Mouse (Mus musculus) embryonic fibroblast, embryonic 13.5 days (primary cell): Measurements from ENCODE around the gene Ptpre. TPM values are rescaled to one million over a fixed set of nuclear protein-coding genes. Genes with fewer than 3 reads are reported as not detected.
"Not testable (repeated sequence)": the region's sequence is repeated elsewhere in the genome, so short reads cannot be mapped to it uniquely, and the experiment has no call there.

Experiments used
- H3K27ac ChIP-seq: 2 replicates; pipeline ENCODE4 v1.5.1; 2012; ENCODE audit warnings: low read length, control low read depth, inconsistent platforms; ENCODE audit not compliant: insufficient read depth
- H3K4me1 ChIP-seq: 2 replicates; pipeline ENCODE4 v1.6.1; 2011; ENCODE audit warnings: low read length; ENCODE audit not compliant: control insufficient read depth, insufficient read depth
- H3K4me3 ChIP-seq: 2 replicates; pipeline ENCODE4 v1.5.1; 2011; ENCODE audit warnings: mild to moderate bottlenecking, control low read depth, low read length; ENCODE audit not compliant: insufficient read depth
- CTCF ChIP-seq: IDR thresholded peaks from 2 replicates; pipeline ENCODE4 v1.5.1; 2011; ENCODE audit warnings: mild to moderate bottlenecking, control low read depth, low read length, moderate library complexity, borderline replicate concordance; ENCODE audit not compliant: insufficient read depth
- POLR2A ChIP-seq: IDR thresholded peaks from 2 replicates; pipeline ENCODE4 v1.6.1; 2011; ENCODE audit warnings: low read depth, mild to moderate bottlenecking, control low read depth, low read length, moderate library complexity
- polyA plus RNA-seq: library from polyadenylated mRNA; stranded (reverse); fragments of >200 nt; gene quantifications from 2 replicates; pipeline ENCODE4 v1.2.4, GENCODE M21; 2011; ENCODE audit warnings: low read depth; ENCODE audit not compliant: missing spikeins, insufficient read length

The Ptpre gene
- polyA plus RNA-seq, 1 experiment = 3.2 TPM

GRCm38 (mm10) chr7:135680334-135680733, 143.1 kb downstream of the Ptpre start:
- H3K4me1 ChIP-seq = no peaks in the 10 kb centered on the region
- H3K27ac ChIP-seq = no peak overlapping the region
- TF ChIP-seq CTCF (0 out of 2 replicates have a peak, but pooled peaks have one; percentile 49), POLR2A (no peak)
- H3K4me3 ChIP-seq = no peak overlapping the region

- not testable (repeated sequence) for H3K4me1 ChIP-seq, H3K27ac ChIP-seq, H3K4me3 ChIP-seq
Measured at GRCm38 (mm10) chr7:135684098-135684497, 146.8 kb downstream of the Ptpre start.

DNA sequence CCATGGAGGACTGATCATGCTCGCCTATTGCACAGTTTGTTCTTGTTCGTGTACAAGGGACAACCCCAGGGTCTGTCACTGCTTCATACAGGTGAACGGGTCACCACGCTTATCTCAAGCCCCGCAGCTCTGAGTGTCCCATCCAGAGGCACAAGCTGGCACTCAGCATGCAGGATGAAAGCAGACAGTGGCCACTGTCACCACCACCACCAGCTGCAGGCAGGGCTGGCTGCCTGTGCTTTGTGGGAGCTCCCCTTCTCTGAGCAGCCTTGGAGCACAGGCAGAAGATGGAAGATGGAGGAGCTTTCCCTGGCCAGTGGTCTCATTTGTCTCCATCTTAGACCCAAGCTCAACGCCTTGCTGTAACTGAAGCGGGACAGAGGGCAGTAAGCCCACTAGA, 147.7 kb downstream of the Ptpre start:
- H3K4me3 ChIP-seq = no peak overlapping the region
- no peak overlapping the region for H3K27ac ChIP-seq
- TF ChIP-seq CTCF = no peak
- no peak for TF ChIP-seq POLR2A
- no peaks in the 10 kb centered on the region for H3K4me1 ChIP-seq

GRCm38 (mm10) chr7:135689396-135689795, 152.1 kb downstream of the Ptpre start:
- no peak overlapping the region for H3K4me3 ChIP-seq
- TF ChIP-seq CTCF (no peak), POLR2A (no peak)
- H3K4me1 ChIP-seq = no peaks in the 10 kb centered on the region
- H3K27ac ChIP-seq = no peak overlapping the region

DNA sequence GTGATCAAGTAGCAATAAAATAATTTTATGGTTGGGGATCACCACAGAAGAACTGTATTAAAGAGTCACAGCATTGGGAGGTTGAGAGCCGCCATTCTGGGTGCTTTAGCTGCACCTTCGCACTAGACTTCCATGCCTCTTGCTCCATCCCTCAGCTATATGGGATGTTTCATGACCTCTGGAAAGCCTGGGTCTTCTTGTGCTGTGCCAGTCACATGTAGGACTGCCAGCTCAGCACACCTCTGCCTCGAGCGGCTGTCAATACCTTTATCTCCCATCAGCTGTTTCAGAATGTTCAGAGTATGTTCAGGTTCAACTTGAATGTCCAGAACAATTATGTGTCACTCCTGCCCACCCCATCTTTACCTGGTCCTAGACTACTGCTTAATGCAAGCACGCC, 154.7 kb downstream of the Ptpre start:
- H3K4me1 ChIP-seq = no peaks in the 10 kb centered on the region
- H3K4me3 ChIP-seq = no peak overlapping the region
- H3K27ac ChIP-seq = no peak overlapping the region
- TF ChIP-seq POLR2A = no peak
- TF ChIP-seq CTCF = no peak

GRCm38 (mm10) chr7:135694130-135694529, 156.8 kb downstream of the Ptpre start:
- no peak overlapping the region for H3K27ac ChIP-seq
- no peak overlapping the region for H3K4me3 ChIP-seq
- TF ChIP-seq POLR2A = no peak
- TF ChIP-seq CTCF = no peak
- peaks cover 11% of the 10 kb centered on the region for H3K4me1 ChIP-seq

- no peak for TF ChIP-seq POLR2A
- TF ChIP-seq CTCF = no peak
- no peak overlapping the region for H3K4me3 ChIP-seq
- H3K4me1 ChIP-seq = peaks cover 11% of the 10 kb centered on the region
- H3K27ac ChIP-seq = no peak overlapping the region
Measured at GRCm38 (mm10) chr7:135694796-135695195, 157.5 kb downstream of the Ptpre start.

GRCm38 (mm10) chr7:135696127-135696526, 158.8 kb downstream of the Ptpre start:
- Histone ChIP-seq H3K4me1 (peaks cover 11% of the 10 kb centered on the region), H3K4me3 (no peak overlapping the region)
- no peak for TF ChIP-seq POLR2A
- no peak for TF ChIP-seq CTCF

DNA sequence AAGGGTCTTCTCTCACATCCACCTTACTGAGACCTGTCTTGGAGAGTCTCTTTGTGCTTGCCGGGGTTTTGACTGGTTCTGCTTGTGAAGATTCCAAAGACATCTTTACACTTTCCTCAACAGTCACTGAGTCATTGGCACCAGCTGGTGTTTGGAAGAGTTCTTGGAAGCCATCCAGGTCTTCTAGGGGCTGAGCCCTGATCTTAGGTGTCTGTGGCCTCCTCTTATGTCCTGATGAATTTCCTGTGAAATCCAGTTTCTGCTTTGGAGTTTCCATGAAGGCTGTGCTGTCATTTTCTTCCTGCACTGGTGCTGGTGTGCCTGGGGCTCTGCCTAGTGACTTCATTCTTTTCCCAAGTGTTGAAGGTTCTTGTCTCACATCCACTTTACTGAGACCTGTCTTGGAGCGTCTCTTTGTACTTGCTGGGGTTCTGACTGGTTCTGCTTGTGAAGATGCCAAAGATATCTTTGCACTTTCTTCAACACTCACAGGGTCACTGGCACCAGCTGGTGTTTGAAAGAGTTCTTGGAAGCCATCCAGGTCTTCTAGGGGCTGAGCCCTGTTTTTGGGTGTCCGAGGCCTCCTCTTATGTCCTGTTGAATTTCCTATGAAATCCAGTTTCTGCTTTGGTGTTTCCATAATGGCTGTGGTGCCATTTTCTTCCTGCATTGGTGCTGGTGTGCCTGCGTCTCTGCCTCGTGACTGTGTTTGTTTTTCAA, 159.9 kb downstream of the Ptpre start:
- peaks cover 11% of the 10 kb centered on the region for H3K4me1 ChIP-seq
- not testable (repeated sequence) for H3K27ac ChIP-seq, H3K4me3 ChIP-seq

More at GRCm38 (mm10) chr7:135696127-135696526, 158.8 kb downstream of the Ptpre start:
- H3K27ac ChIP-seq = no peak overlapping the region

DNA sequence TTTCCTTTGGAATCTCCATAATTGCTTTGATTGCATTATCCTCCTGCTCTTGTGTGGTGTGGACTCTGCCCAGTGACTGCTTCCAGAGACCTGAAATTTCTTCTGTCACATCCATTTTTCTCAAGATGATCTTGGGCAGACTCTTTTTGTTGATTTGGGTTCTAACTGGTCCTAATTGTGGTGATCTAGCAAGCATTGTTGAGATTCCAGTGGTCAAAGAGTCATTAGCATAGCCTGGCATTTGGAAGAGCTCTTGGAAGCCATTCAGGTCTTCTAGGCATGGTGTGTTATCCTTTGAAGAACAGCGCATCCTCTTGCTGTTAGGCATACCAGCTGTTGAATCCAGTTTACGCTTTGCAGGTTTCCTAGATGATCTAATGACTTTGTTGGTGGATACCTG, 161.1 kb downstream of the Ptpre start:
- no peak overlapping the region for H3K27ac ChIP-seq
- no peak overlapping the region for H3K4me3 ChIP-seq
- H3K4me1 ChIP-seq = peaks cover 11% of the 10 kb centered on the region
- TF ChIP-seq POLR2A (no peak), CTCF (no peak)

DNA sequence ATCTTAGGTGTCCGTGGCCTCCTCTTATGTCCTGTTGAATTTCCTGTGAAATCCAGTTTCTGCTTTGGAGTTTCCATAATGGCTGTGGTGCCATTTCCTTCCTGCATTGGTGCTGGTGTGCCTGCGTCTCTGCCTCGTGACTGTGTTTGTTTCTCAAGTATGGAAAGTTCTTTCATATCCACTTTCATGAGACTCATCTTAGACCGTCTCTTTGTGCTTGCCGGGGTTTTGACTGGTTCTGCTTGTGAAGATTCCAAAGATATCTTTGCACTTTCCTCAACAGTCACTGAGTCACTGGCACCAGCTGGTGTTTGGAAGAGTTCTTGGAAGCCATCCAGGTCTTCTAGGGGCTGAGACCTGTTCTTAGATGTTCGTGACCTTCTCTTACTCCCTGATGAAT, 162.1 kb downstream of the Ptpre start:
- not testable (repeated sequence) for H3K4me3 ChIP-seq, H3K27ac ChIP-seq
- H3K4me1 ChIP-seq = peaks cover 11% of the 10 kb centered on the region
